Mouse (Mus musculus) bone marrow, adult 2 months (tissue): ENCODE measurements around the gene Dock1.

ENCODE experiments used
- CTCF ChIP-seq: fragments of 200-500 bp; IDR thresholded peaks from 2 replicates; pipeline ENCODE4 v1.5.1; 2011; ENCODE audit warnings: low read length, control low read depth; ENCODE audit not compliant: control insufficient read depth, insufficient read depth
- POLR2A ChIP-seq: fragments of 200-500 bp; IDR thresholded peaks from 2 replicates; pipeline ENCODE4 v1.6.1; 2011; ENCODE audit warnings: low read depth, mild to moderate bottlenecking, control low read depth, low read length, borderline replicate concordance; ENCODE audit not compliant: control insufficient read depth

- TF ChIP-seq CTCF = no peak
- no peak for TF ChIP-seq POLR2A
Observed at GRCm38 (mm10) chr7:135063886-135064285, 393.4 kb downstream of the Dock1 start.
